Mouse (Mus musculus) megakaryocyte, embryonic 14.5 days (primary cell): Measurements from ENCODE around the gene Pus3.

Source experiments
- FLI1 ChIP-seq: IDR thresholded peaks from 2 replicates; pipeline ENCODE4 v1.6.1; 2012; ENCODE audit warnings: low read length, inconsistent platforms, mixed read lengths
- GATA1 ChIP-seq: IDR thresholded peaks from 3 replicates; pipeline ENCODE4 v1.6.1; 2012; ENCODE audit warnings: mixed read lengths, low read length, inconsistent platforms, borderline replicate concordance

DNA sequence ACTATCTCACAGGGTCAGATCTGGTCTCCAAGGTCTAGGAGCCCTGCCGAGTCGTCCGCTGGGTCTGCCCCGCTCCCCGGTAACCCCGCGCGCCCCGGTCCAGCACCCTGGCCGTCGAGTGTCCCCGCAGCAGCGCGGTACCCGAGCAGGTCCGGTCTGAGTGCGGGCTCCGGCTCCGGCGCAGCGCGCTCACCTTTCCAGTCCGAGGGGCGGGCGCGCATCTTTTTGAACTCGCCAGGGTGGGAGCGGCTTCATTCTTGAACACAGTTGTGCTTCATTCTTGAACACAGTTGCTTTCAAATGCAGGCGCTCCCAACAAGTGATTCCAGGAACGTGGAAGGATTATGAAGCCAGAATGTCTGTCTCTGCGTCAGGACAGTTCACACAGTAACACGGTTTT, 16.0 kb downstream of the Pus3 start:
- no peak for TF ChIP-seq GATA1
- TF ChIP-seq FLI1: no peak
